Mouse (Mus musculus) monocyte, adult 59 days (primary cell): Measurements from ENCODE around the gene 1810065E05Rik. TPM values are rescaled to one million over a fixed set of nuclear protein-coding genes. Genes with fewer than 3 reads are reported as not detected.

ENCODE experiments used
- total RNA-seq, 2 experiments: library from RNA; stranded (reverse); gene quantifications; one replicate each; pipeline ENCODE4 v1.2.4; 2023

Gene 1810065E05Rik
- not detected for total RNA-seq

DNA sequence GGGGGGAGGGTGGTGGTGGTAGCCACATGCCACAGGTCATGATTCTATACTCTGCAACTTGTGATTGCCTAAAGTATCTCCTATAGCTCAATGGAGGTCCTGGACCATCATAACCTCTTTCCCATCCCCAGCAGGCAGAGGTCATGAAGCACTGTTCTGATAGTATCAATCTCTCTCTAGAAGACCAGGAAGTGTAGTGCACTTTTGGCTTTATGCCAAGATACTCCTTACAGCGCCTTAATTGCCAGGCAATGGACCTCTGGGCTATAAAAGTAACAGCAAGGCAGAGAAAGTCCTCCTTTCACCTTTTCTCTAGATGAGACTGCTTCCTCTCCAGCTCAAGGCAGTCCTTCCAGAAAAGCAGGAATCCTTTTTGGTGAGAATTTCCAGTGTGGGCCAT lies at the start of gene 1810065E05Rik:
TSS of gene 1810065E05Rik (plus strand) at position 297 of the 400 bp plus-strand sequence.

DNA sequence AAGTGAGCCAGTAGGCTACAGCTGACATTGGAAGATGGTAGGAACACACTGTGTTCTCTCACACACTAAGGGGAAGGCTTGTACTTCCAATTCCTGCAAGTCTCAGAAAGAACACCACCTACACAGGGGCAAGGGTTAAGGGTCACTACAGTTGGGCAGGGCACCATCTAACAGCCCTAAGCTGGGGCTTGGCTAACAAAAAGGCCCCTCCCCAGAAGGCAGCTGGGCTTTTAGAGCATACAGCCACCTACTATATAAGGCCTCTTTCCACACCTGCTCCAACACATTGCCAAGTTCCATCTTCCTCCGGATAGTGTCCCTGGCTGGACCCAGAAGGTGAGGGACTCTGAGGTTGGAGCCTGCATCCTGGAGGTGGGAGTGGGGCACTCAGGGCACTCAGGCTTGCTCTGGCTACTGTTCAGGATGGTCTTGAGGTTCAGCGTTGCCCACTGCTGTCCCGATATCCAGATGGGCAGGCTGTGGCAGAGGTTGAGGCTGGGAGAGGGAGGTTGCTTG lies 42.1 kb upstream of the 1810065E05Rik start, which contains the start of gene Lypd8:
TSS of gene Lypd8 (plus strand) at position 281 of the 516 bp plus-strand sequence.

DNA sequence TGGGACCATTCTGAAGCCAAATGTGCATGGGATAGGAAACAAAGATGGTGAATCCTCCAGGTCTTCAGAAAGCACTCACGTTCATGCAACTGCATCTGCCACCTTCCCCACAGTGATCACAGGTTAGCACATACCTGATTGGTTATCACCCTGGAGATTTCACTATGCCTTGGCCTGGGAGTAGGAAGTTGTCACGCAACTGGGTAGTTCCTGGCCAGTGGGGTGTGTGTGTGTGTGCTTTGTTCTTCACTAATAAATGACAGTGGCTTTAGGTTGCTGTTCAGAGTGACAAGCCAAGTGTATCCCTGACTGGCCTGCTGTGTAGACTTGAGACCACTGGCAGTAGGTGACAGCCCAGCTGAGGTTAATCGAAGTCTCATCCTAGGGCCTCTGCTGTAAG lies 11.3 kb downstream of the 1810065E05Rik start, which contains the start of gene Gm12253:
TSS of gene Gm12253 (plus strand) at position 301 of the 400 bp plus-strand sequence.

DNA sequence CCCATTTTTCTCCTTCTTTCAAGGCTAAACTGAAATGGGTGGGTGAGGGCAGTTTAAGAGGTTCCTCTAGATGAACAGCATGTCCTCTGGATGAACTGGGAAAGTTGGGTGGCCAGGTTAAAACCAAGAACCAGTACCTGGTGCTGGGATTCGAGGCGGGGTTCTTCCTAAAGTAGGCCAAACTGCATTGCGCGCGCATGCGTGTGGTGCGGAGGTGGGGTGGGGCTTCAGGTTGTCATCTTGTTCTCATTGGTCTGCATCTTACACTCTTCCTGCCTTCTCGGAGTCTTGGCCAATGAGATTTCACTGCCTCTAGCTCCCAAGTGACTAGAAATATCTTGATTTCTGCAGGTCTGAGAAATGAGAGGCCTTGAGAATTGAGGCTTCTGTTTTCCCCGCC lies 31.8 kb downstream of the 1810065E05Rik start, which contains the start of gene Lypd9:
TSS of gene Lypd9 (minus strand) at position 165 of the 400 bp plus-strand sequence.

DNA sequence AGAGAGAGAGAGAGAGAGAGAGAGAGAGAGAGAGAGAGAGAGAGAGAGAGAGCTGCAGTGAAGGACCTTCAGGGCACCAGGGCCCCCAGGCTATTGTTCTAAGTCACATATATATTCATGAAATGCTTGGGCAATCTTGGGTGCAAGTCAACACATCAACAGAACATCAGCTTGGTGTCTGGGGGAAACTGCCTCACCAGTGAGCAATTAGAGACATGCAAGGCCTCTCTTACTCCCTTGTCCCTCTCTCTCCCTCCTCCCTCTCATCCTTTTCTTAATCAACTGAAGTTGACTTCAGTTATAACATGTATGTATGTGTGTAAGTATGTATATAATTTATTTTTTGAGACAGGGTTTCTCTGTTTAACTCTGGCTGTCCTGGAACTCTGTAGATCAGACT lies 41.3 kb downstream of the 1810065E05Rik start, which contains the start of gene Olfr30:
TSS of gene Olfr30 (minus strand) at position 101 of the 400 bp plus-strand sequence.

Other genes with a start within 250 kb of the 1810065E05Rik start
- 10 to 100 TPM; 22.9 to 24.6 TPM for gene Mrpl22, start 249.4 kb upstream of the 1810065E05Rik start, total RNA-seq
- 10 to 100 TPM; 20.8 to 21.2 TPM for gene Igtp, start 221.6 kb upstream of the 1810065E05Rik start, total RNA-seq
- 10 to 100 TPM; 17.7 to 23.9 TPM for gene Irgm2, start 221.5 kb upstream of the 1810065E05Rik start, total RNA-seq
- gene 4930438A08Rik, start 146.3 kb upstream of the 1810065E05Rik start, total RNA-seq, result not detected
- gene Zfp692, start 114.0 kb upstream of the 1810065E05Rik start, total RNA-seq, result 10 to 100 TPM; 15.4 to 16.2 TPM
- gene Zfp672, start 90.8 kb upstream of the 1810065E05Rik start, total RNA-seq, result 10 to 100 TPM; 16.7 to 17.2 TPM
- 10 to 100 TPM; 18.2 to 26.0 TPM for gene Sh3bp5l, start 90.4 kb upstream of the 1810065E05Rik start, total RNA-seq
- not detected for gene Lypd8, start 42.1 kb upstream of the 1810065E05Rik start, total RNA-seq
- gene Gm12253, start 11.4 kb downstream of the 1810065E05Rik start, total RNA-seq, result not detected
- not detected for gene Lypd9, start 31.8 kb downstream of the 1810065E05Rik start, total RNA-seq
- gene Olfr30, start 41.2 kb downstream of the 1810065E05Rik start, total RNA-seq, result not detected
- not detected for gene Olfr332, start 71.4 kb downstream of the 1810065E05Rik start, total RNA-seq
- not detected for gene Olfr331, start 81.5 kb downstream of the 1810065E05Rik start, total RNA-seq
- not detected for gene Olfr330, start 113.7 kb downstream of the 1810065E05Rik start, total RNA-seq
- not detected for gene Olfr329-ps, start 125.3 kb downstream of the 1810065E05Rik start, total RNA-seq
- gene Olfr328, start 134.5 kb downstream of the 1810065E05Rik start, total RNA-seq, result under 1 TPM in 1 of 2 experiments, not detected in 1; 0.39 TPM
- not detected for gene Olfr224, start 149.4 kb downstream of the 1810065E05Rik start, total RNA-seq
- gene Olfr325, start 156.6 kb downstream of the 1810065E05Rik start, total RNA-seq, result not detected
- not detected for gene Olfr324, start 174.0 kb downstream of the 1810065E05Rik start, total RNA-seq
- not detected for gene 2210407C18Rik, start 195.0 kb downstream of the 1810065E05Rik start, total RNA-seq
- gene Olfr323, start 209.4 kb downstream of the 1810065E05Rik start, total RNA-seq, result not detected
- gene Trim58, start 219.4 kb downstream of the 1810065E05Rik start, total RNA-seq, result not detected
- gene Olfr322, start 237.7 kb downstream of the 1810065E05Rik start, total RNA-seq, result not detected